Mouse (Mus musculus): ENCODE measurements at regions not wholly inside any gene's neighbourhood (a gene's known extent, or its start where the extent isn't known, plus 50 kb on each side); places are given as distances from the start of the nearest gene placed in this dataset.
A peak's percentile ranks its signal among the peaks of the same experiment; 100 is the strongest.

GRCm38 (mm10) chr19:60408436-60408835 is 59.7 kb downstream of the Prlhr start:
- DNase-seq (ENCODE audit: low spot score in 2 of 2), result no peak

- DNase-seq (ENCODE audit: low spot score in 2 of 2), result no peak
Measured at GRCm38 (mm10) chr19:60399425-60399824, 68.7 kb downstream of the Prlhr start.

- no peak for DNase-seq (ENCODE audit: low spot score in 2 of 2)
Measured at GRCm38 (mm10) chr19:60397666-60398065, 70.4 kb downstream of the Prlhr start.

- no peak for DNase-seq (ENCODE audit: low spot score in 2 of 2)
Measured at GRCm38 (mm10) chr19:60396604-60397003, 71.5 kb downstream of the Prlhr start.

GRCm38 (mm10) chr19:60386563-60387241 is 81.4 kb downstream of the Prlhr start:
- DNase-seq (ENCODE audit: low spot score in 2 of 2), result no peak

GRCm38 (mm10) chr19:60384721-60385120 is 83.4 kb downstream of the Prlhr start:
- no peak for DNase-seq (ENCODE audit: low spot score in 2 of 2)

GRCm38 (mm10) chr19:60382661-60383060 is 85.4 kb downstream of the Prlhr start:
- no peak for DNase-seq (ENCODE audit: low spot score in 2 of 2)

- DNase-seq (ENCODE audit: low spot score in 2 of 2), result no peak
Measured at GRCm38 (mm10) chr19:60379030-60379605, 89.0 kb downstream of the Prlhr start.

- DNase-seq (ENCODE audit: low spot score in 2 of 2), result no peak
Measured at GRCm38 (mm10) chr19:60363988-60364599, 104.0 kb downstream of the Prlhr start.

GRCm38 (mm10) chr19:60344911-60345310 is 118.4 kb upstream of the Fam204a start:
- DNase-seq (ENCODE audit: low spot score in 2 of 2), result no peak

- DNase-seq (ENCODE audit: low spot score in 2 of 2), result peak in 1 of 2 experiments; percentile 19
Measured at GRCm38 (mm10) chr19:60341485-60341884, 115.0 kb upstream of the Fam204a start.

GRCm38 (mm10) chr19:60340234-60340633 is 113.7 kb upstream of the Fam204a start:
- no peak for DNase-seq (ENCODE audit: low spot score in 2 of 2)

- no peak for DNase-seq (ENCODE audit: low spot score in 2 of 2)
Measured at GRCm38 (mm10) chr19:60334521-60334920, 108.0 kb upstream of the Fam204a start.

- DNase-seq (ENCODE audit: low spot score in 2 of 2), result no peak
Measured at GRCm38 (mm10) chr19:60328295-60328694, 101.8 kb upstream of the Fam204a start.

GRCm38 (mm10) chr19:60325612-60326011 is 99.1 kb upstream of the Fam204a start:
- no peak for DNase-seq (ENCODE audit: low spot score in 2 of 2)

- no peak for DNase-seq (ENCODE audit: low spot score in 2 of 2)
Measured at GRCm38 (mm10) chr19:60325112-60325511, 98.6 kb upstream of the Fam204a start.

GRCm38 (mm10) chr19:60310591-60310990 is 84.1 kb upstream of the Fam204a start:
- DNase-seq (ENCODE audit: low spot score in 2 of 2), result peak; percentile 11 to 43

- no peak for DNase-seq (ENCODE audit: low spot score in 2 of 2)
Measured at GRCm38 (mm10) chr19:60302371-60302770, 75.9 kb upstream of the Fam204a start.

- no peak for DNase-seq (ENCODE audit: low spot score in 2 of 2)
Measured at GRCm38 (mm10) chr19:60300891-60301290, 74.4 kb upstream of the Fam204a start.

- DNase-seq (ENCODE audit: low spot score in 2 of 2), result no peak
Measured at GRCm38 (mm10) chr19:60290244-60290643, 63.7 kb upstream of the Fam204a start.

GRCm38 (mm10) chr19:60286810-60287396 is 60.4 kb upstream of the Fam204a start:
- DNase-seq (ENCODE audit: low spot score in 2 of 2), result no peak

GRCm38 (mm10) chr19:60284901-60285300 is 58.4 kb upstream of the Fam204a start:
- no peak for DNase-seq (ENCODE audit: low spot score in 2 of 2)
